Mouse (Mus musculus) intestine, embryonic 15.5 days (tissue): ENCODE data around the gene Parp6. TPM values are rescaled to one million over a fixed set of nuclear protein-coding genes. Genes with fewer than 3 reads are reported as not detected.

ENCODE experiments used
- ATAC-seq: fragments of 200-750 bp; cut with Nextera tagmentation; 2 replicates; pipeline ENCODE4 v1.8.0; 2017; ENCODE audit warnings: moderate TSS enrichment, moderate library complexity
- H3K27ac ChIP-seq: fragments of 300-500 bp; sonication (generic); 2 replicates; pipeline ENCODE4 v1.5.1; 2015; ENCODE audit warnings: mild to moderate bottlenecking, inconsistent platforms
- H3K27me3 ChIP-seq: fragments of 300-500 bp; sonication (generic); replicated peaks from 2 replicates; pipeline ENCODE4 v1.6.1; 2015; ENCODE audit warnings: inconsistent platforms
- H3K36me3 ChIP-seq: fragments of 300-500 bp; sonication (generic); 2 replicates; pipeline ENCODE4 v1.6.1; 2015; ENCODE audit warnings: inconsistent platforms
- H3K4me1 ChIP-seq: fragments of 300-500 bp; sonication (generic); replicated peaks from 2 replicates; pipeline ENCODE4 v1.6.1; 2015; ENCODE audit warnings: inconsistent platforms
- H3K4me2 ChIP-seq: fragments of 300-500 bp; sonication (generic); replicated peaks from 2 replicates; pipeline ENCODE4 v1.6.1; 2015; ENCODE audit warnings: mild to moderate bottlenecking, inconsistent platforms
- H3K4me3 ChIP-seq: fragments of 300-500 bp; sonication (generic); replicated peaks from 2 replicates; pipeline ENCODE4 v1.5.1; 2015; ENCODE audit warnings: inconsistent platforms
- H3K9ac ChIP-seq: fragments of 300-500 bp; sonication (generic); 2 replicates; pipeline ENCODE4 v1.6.1; 2015; ENCODE audit warnings: inconsistent platforms
- H3K9me3 ChIP-seq: fragments of 300-500 bp; sonication (generic); 2 replicates; pipeline ENCODE4 v1.6.1; 2016; ENCODE audit warnings: inconsistent platforms
- WGBS: fragments of 180-500 bp; shearing (Covaris S2); methylation state at CpG from one replicate; pipeline ENCODE4 v1.1.7; 2015; 5-methylcytosine and 5-hydroxymethylcytosine counted together
- polyA plus RNA-seq: library from polyadenylated mRNA; unstranded; fragments of >200 nt; fragmentation: Nextera tagmentation; extraction: Ambion mirVana; gene quantifications from 2 replicates; pipeline ENCODE4 v1.2.1, GENCODE M21; 2015

Parp6 gene
- polyA plus RNA-seq, 1 experiment from 2014 or later, result 23.3 TPM

- Histone ChIP-seq H3K27me3 (no peaks in the 10 kb centered on the region), H3K4me2 (no peak overlapping the region), H3K36me3 (no peaks in the 10 kb centered on the region), H3K4me1 (no peaks in the 10 kb centered on the region), H3K9me3 (no peaks in the 10 kb centered on the region), H3K9ac (no peak overlapping the region), H3K4me3 (no peak overlapping the region), H3K27ac (no peak overlapping the region)
- WGBS, result 84% methylated on average over 2 of the region's 2 CpGs
- no peak for ATAC-seq
Measured at GRCm38 (mm10) chr9:59610950-59611349, 6.1 kb upstream of the Parp6 start.

GRCm38 (mm10) chr9:59615797-59616196, 1.3 kb upstream of the Parp6 start:
- Histone ChIP-seq H3K9me3 (no peaks in the 10 kb centered on the region), H3K4me3 (no peak overlapping the region), H3K9ac (no peak overlapping the region), H3K4me2 (no peak overlapping the region), H3K27ac (no peak overlapping the region), H3K4me1 (0 out of 2 replicates have a peak, but pooled peaks cover 4% of the 10 kb centered on the region), H3K36me3 (no peaks in the 10 kb centered on the region), H3K27me3 (no peaks in the 10 kb centered on the region)
- no peak for ATAC-seq
- 85% methylated on average over 2 of the region's 2 CpGs for WGBS

- peak overlapping the region; percentile 87 for H3K9ac ChIP-seq
- no peaks in the 10 kb centered on the region for H3K36me3 ChIP-seq
- peak overlapping the region; percentile 93 for H3K27ac ChIP-seq
- under 1% methylated on average over 52 of the region's 58 CpGs for WGBS
- H3K4me1 ChIP-seq, result 0 out of 2 replicates have a peak, but pooled peaks cover 4% of the 10 kb centered on the region
- H3K4me3 ChIP-seq, result peak overlapping the region; percentile 92
- H3K27me3 ChIP-seq, result no peaks in the 10 kb centered on the region
- peak overlapping the region; percentile 70 for H3K4me2 ChIP-seq
- peak; percentile 65; the same call in 1 of the 2 replicates for ATAC-seq
- H3K9me3 ChIP-seq, result no peaks in the 10 kb centered on the region
Measured at GRCm38 (mm10) chr9:59617307-59617973, 356 bp downstream of the Parp6 start.

GRCm38 (mm10) chr9:59638372-59638771, 21.3 kb downstream of the Parp6 start:
- no peak overlapping the region for H3K27ac ChIP-seq
- WGBS, result 92% methylated on average over 1 of the region's 1 CpGs
- H3K36me3 ChIP-seq, result peaks cover 17% of the 10 kb centered on the region; the same call in 1 of the 2 replicates
- no peak overlapping the region for H3K4me2 ChIP-seq
- no peak for ATAC-seq
- H3K4me3 ChIP-seq, result no peak overlapping the region
- no peak overlapping the region for H3K9ac ChIP-seq
- no peaks in the 10 kb centered on the region for H3K27me3 ChIP-seq
- no peaks in the 10 kb centered on the region for H3K9me3 ChIP-seq
- H3K4me1 ChIP-seq, result no peaks in the 10 kb centered on the region

GRCm38 (mm10) chr9:59639936-59640335, 22.9 kb downstream of the Parp6 start:
- Histone ChIP-seq H3K36me3 (peaks cover 13% of the 10 kb centered on the region; the same call in 1 of the 2 replicates), H3K4me2 (no peak overlapping the region), H3K27ac (no peak overlapping the region), H3K27me3 (no peaks in the 10 kb centered on the region), H3K9me3 (no peaks in the 10 kb centered on the region), H3K4me1 (no peaks in the 10 kb centered on the region), H3K4me3 (no peak overlapping the region), H3K9ac (no peak overlapping the region)
- ATAC-seq, result no peak
- 92% methylated on average over 4 of the region's 4 CpGs for WGBS

- H3K27ac ChIP-seq, result no peak overlapping the region
- no peaks in the 10 kb centered on the region for H3K4me1 ChIP-seq
- no peak overlapping the region for H3K4me3 ChIP-seq
- 73% methylated on average over 2 of the region's 2 CpGs for WGBS
- ATAC-seq, result peak; percentile 62; the same call in 1 of the 2 replicates
- H3K36me3 ChIP-seq, result peaks cover 10% of the 10 kb centered on the region; the same call in 1 of the 2 replicates
- no peak overlapping the region for H3K9ac ChIP-seq
- no peak overlapping the region for H3K4me2 ChIP-seq
- no peaks in the 10 kb centered on the region for H3K27me3 ChIP-seq
- H3K9me3 ChIP-seq, result no peaks in the 10 kb centered on the region
Measured at GRCm38 (mm10) chr9:59641320-59641719, 24.2 kb downstream of the Parp6 start.

GRCm38 (mm10) chr9:59649911-59650310, 32.8 kb downstream of the Parp6 start:
- WGBS, result 92% methylated on average over 4 of the region's 4 CpGs
- no peaks in the 10 kb centered on the region for H3K4me1 ChIP-seq
- H3K4me2 ChIP-seq, result no peak overlapping the region
- peaks cover 13% of the 10 kb centered on the region for H3K36me3 ChIP-seq
- H3K4me3 ChIP-seq, result no peak overlapping the region
- H3K27me3 ChIP-seq, result no peaks in the 10 kb centered on the region
- no peak overlapping the region for H3K27ac ChIP-seq
- H3K9ac ChIP-seq, result no peak overlapping the region
- ATAC-seq, result no peak
- H3K9me3 ChIP-seq, result no peaks in the 10 kb centered on the region

GRCm38 (mm10) chr9:59653371-59653770, 36.3 kb downstream of the Parp6 start:
- Histone ChIP-seq H3K36me3 (peaks cover 13% of the 10 kb centered on the region), H3K27me3 (no peaks in the 10 kb centered on the region), H3K9me3 (no peaks in the 10 kb centered on the region), H3K9ac (no peak overlapping the region), H3K4me3 (no peak overlapping the region), H3K4me1 (peaks cover 6% of the 10 kb centered on the region; the same call in 1 of the 2 replicates), H3K4me2 (no peak overlapping the region), H3K27ac (no peak overlapping the region)
- no peak for ATAC-seq
- 22% methylated on average over 3 of the region's 3 CpGs for WGBS

- Histone ChIP-seq H3K9ac (no peak overlapping the region), H3K4me3 (no peak overlapping the region), H3K36me3 (peaks cover 4% of the 10 kb centered on the region; the same call in 1 of the 2 replicates), H3K9me3 (no peaks in the 10 kb centered on the region), H3K4me1 (peaks cover 11% of the 10 kb centered on the region; the same call in 1 of the 2 replicates), H3K27ac (no peak overlapping the region), H3K4me2 (no peak overlapping the region), H3K27me3 (no peaks in the 10 kb centered on the region)
- no peak for ATAC-seq
- WGBS, result 80% methylated on average over 2 of the region's 2 CpGs
Measured at GRCm38 (mm10) chr9:59654450-59654983, 37.4 kb downstream of the Parp6 start.

GRCm38 (mm10) chr9:59655958-59656634, 39.0 kb downstream of the Parp6 start, which contains the start of gene Pkm:
Pkm (plus strand) TSS chr9:59656368.
- under 1% methylated on average over 46 of the region's 46 CpGs for WGBS
- Histone ChIP-seq H3K4me3 (peak within 1 kb of the TSS; percentile 78), H3K27me3 (no peaks in the 10 kb centered on the region), H3K36me3 (no peaks in the 10 kb centered on the region), H3K9ac (peak within 1 kb of the TSS; percentile 84), H3K4me1 (peaks cover 24% of the 10 kb centered on the region), H3K4me2 (peak within 1 kb of the TSS; percentile 64), H3K9me3 (no peaks in the 10 kb centered on the region), H3K27ac (peak within 1 kb of the TSS; percentile 97)
- ATAC-seq, result peak; percentile 93

- peak overlapping the region; percentile 84 for H3K9ac ChIP-seq
- H3K4me1 ChIP-seq, result peaks cover 32% of the 10 kb centered on the region
- peak; percentile 32 for ATAC-seq
- H3K27ac ChIP-seq, result peak overlapping the region; percentile 97
- H3K36me3 ChIP-seq, result no peaks in the 10 kb centered on the region
- H3K9me3 ChIP-seq, result no peaks in the 10 kb centered on the region
- H3K27me3 ChIP-seq, result no peaks in the 10 kb centered on the region
- WGBS, result under 1% methylated on average over 65 of the region's 65 CpGs
- peak overlapping the region; percentile 78 for H3K4me3 ChIP-seq
- H3K4me2 ChIP-seq, result peak overlapping the region; percentile 64
Measured at GRCm38 (mm10) chr9:59656635-59657617, 39.8 kb downstream of the Parp6 start.
